Mouse (Mus musculus) cerebellum, adult 2 months (tissue): ENCODE measurements around the gene Asb14.
"Not testable (repeated sequence)": the region's sequence is repeated elsewhere in the genome, so short reads cannot be mapped to it uniquely, and the experiment has no call there.

ENCODE experiments used
- CTCF ChIP-seq: fragments of 200-500 bp; IDR thresholded peaks from 2 replicates; pipeline ENCODE4 v1.5.1; 2011; ENCODE audit warnings: low read depth, mild to moderate bottlenecking, control low read depth, low read length, moderate library complexity, borderline replicate concordance; ENCODE audit not compliant: insufficient read depth
- POLR2A ChIP-seq: fragments of 200-500 bp; IDR thresholded peaks from 2 replicates; pipeline ENCODE4 v1.6.1; 2011; ENCODE audit warnings: low read length, control low read depth, borderline replicate concordance; ENCODE audit not compliant: insufficient read depth

- TF ChIP-seq CTCF, POLR2A: not testable (repeated sequence)
Observed at GRCm38 (mm10) chr14:26956139-26956538, 61.8 kb downstream of the Asb14 start.
